Mouse (Mus musculus) stomach, postnatal 0 days (tissue): ENCODE measurements at regions not wholly inside any gene's neighbourhood (a gene's known extent, or its start where the extent isn't known, plus 50 kb on each side); places are given as distances from the start of the nearest gene placed in this dataset.
"Not testable (repeated sequence)": the region's sequence is repeated elsewhere in the genome, so short reads cannot be mapped to it uniquely, and the experiment has no call there.

Source experiments
- ATAC-seq: fragments of 200-750 bp; cut with Nextera tagmentation; 2 replicates; pipeline ENCODE4 v1.8.0; 2017; ENCODE audit not compliant: low FRiP score, low TSS enrichment
- DNase-seq: peaks from one replicate; pipeline ENCODE4 v3.0.0-alpha.2; 2016; ENCODE audit warnings: low spot score
- H3K27ac ChIP-seq: fragments of 300-500 bp; sonication (generic); replicated peaks from 2 replicates; pipeline ENCODE4 v1.5.1; 2014; ENCODE audit warnings: mild to moderate bottlenecking, control low read depth
- H3K27me3 ChIP-seq: fragments of 300-500 bp; sonication (generic); 2 replicates; pipeline ENCODE4 v1.6.1; 2014; ENCODE audit warnings: low read length; ENCODE audit not compliant: control insufficient read depth, insufficient read depth
- H3K36me3 ChIP-seq: fragments of 300-500 bp; sonication (generic); 2 replicates; pipeline ENCODE4 v1.6.1; 2014; ENCODE audit warnings: low read length, mixed read lengths; ENCODE audit not compliant: control insufficient read depth, insufficient read depth
- H3K4me1 ChIP-seq: fragments of 300-500 bp; sonication (generic); replicated peaks from 2 replicates; pipeline ENCODE4 v1.6.1; 2014; ENCODE audit warnings: antibody characterized with exemption; ENCODE audit not compliant: control insufficient read depth, insufficient read depth
- H3K4me2 ChIP-seq: fragments of 300-500 bp; sonication (generic); replicated peaks from 2 replicates; pipeline ENCODE4 v1.6.1; 2014; ENCODE audit warnings: low read depth, mild to moderate bottlenecking, control low read depth, moderate library complexity
- H3K4me3 ChIP-seq: fragments of 300-500 bp; sonication (generic); 2 replicates; pipeline ENCODE4 v1.5.1; 2014; ENCODE audit warnings: low read depth, low read length, control low read depth
- H3K9ac ChIP-seq: fragments of 300-500 bp; sonication (generic); 2 replicates; pipeline ENCODE4 v1.6.1; 2014; ENCODE audit warnings: mild to moderate bottlenecking, low read length, control low read depth, mixed read lengths
- H3K9me3 ChIP-seq: fragments of 300-500 bp; sonication (generic); 2 replicates; pipeline ENCODE4 v1.6.1; 2016; ENCODE audit warnings: low read length; ENCODE audit not compliant: control insufficient read depth
- CTCF ChIP-seq: IDR thresholded peaks from 2 replicates; pipeline ENCODE4 v1.5.1; 2016; ENCODE audit warnings: antibody characterized with exemption, low read depth, mild to moderate bottlenecking, moderate library complexity
- EP300 ChIP-seq: optimal IDR thresholded peaks from 2 replicates; pipeline ENCODE3; 2016; ENCODE audit warnings: antibody characterized with exemption
- WGBS: fragments of 180-500 bp; shearing (Covaris S2); extraction: QIAGEN DNeasy Blood & Tissue Kit; methylation state at CpG from one replicate; pipeline ENCODE4 v1.1.7; 2014; 5-methylcytosine and 5-hydroxymethylcytosine counted together

DNA sequence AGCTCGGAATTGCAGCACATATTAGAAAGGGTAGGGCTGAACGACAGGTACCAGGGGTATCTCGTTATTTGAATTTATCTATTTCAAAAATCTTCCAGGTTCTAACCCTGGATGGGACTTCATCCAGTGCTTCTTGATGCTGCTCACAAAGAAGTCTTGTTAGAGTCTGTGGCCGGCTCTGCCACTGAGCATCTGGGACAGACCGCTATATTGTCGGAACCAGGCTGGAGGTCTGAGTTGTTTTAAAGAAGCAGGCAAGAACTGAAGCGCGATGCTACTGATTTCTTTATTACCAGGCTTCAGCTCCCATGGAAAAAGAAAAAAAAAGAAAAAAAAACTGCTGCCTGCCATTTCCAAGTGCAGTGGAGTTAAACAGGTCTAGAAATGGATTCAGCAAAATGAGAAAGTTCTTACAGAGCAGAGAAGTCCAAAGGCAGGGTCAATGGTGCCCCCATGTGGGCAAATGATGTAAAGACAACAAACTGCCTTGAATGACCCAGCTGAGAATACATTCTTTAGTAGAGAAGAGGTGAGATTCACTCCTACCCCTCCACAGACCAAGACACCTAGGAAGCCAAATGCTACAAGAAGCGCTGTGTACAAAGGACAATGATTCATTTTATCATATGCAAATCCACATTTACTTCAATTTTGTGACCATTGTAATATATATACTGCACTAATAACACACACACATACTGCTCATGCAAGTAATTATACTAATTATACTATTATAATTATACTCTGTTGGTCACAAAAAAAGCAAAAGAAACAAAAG lies 106.2 kb upstream of the Gcfc2 start:
- DNase-seq (peak; percentile 42), ATAC-seq (no peak)
- 72% methylated on average over 9 of the region's 9 CpGs for WGBS
- Histone ChIP-seq H3K4me1 (no peaks in the 10 kb centered on the region), H3K4me3 (no peak overlapping the region), H3K4me2 (no peak overlapping the region), H3K27me3 (no peaks in the 10 kb centered on the region), H3K9ac (no peak overlapping the region), H3K36me3 (no peaks in the 10 kb centered on the region), H3K27ac (no peak overlapping the region), H3K9me3 (no peaks in the 10 kb centered on the region)
- TF ChIP-seq CTCF (peak; percentile 84), EP300 (no peak)

DNA sequence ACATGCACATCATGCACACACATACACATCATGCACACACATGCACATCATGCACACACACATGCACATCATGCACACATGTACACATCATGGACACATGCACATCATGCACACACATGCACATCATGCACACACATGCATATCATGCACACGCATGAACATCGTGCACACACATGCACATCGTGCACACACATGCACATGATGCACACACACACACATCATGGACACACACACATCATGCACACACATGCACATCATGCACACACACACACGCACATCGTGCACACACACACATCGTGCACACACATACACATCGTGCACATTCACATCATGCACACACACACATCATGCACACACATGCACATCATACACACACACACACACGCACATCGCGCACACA lies 104.9 kb upstream of the Gcfc2 start:
- ATAC-seq: no peak
- DNase-seq: no peak
- 94% methylated on average over 10 of the region's 10 CpGs for WGBS
- H3K9me3 ChIP-seq: no peaks in the 10 kb centered on the region
- no peak overlapping the region for H3K27ac ChIP-seq
- H3K4me2 ChIP-seq: no peak overlapping the region
- no peak overlapping the region for H3K4me3 ChIP-seq
- H3K9ac ChIP-seq: no peak overlapping the region
- H3K4me1 ChIP-seq: no peaks in the 10 kb centered on the region
- H3K36me3 ChIP-seq: no peaks in the 10 kb centered on the region
- no peaks in the 10 kb centered on the region for H3K27me3 ChIP-seq
- TF ChIP-seq CTCF (no peak), EP300 (no peak)

DNA sequence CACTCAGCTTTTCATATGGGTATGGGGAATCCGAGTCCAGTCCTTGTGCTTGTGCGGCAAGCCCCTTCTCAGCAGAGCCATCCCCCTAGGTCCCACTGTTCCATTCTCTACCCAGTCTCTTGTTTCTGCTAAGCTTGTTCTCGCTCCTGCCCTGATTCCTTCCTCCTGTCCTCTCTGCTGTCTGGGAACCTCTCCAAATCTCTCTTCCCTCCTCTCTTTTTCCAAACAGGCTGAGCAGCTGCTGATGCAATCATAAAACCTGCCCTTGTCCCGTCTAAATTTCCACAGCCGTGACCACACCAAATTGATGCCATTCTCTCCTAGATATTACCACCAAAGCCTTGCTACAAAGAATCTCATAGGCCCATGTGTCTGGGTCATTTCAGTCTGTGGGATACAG lies 103.4 kb upstream of the Gcfc2 start:
- WGBS: 49% methylated on average over 5 of the region's 5 CpGs
- Histone ChIP-seq H3K9ac (no peak overlapping the region), H3K27ac (no peak overlapping the region), H3K36me3 (no peaks in the 10 kb centered on the region), H3K9me3 (no peaks in the 10 kb centered on the region), H3K4me1 (no peaks in the 10 kb centered on the region), H3K4me2 (no peak overlapping the region), H3K4me3 (no peak overlapping the region), H3K27me3 (no peaks in the 10 kb centered on the region)
- DNase-seq (no peak), ATAC-seq (no peak)
- TF ChIP-seq EP300: no peak
- no peak for TF ChIP-seq CTCF

DNA sequence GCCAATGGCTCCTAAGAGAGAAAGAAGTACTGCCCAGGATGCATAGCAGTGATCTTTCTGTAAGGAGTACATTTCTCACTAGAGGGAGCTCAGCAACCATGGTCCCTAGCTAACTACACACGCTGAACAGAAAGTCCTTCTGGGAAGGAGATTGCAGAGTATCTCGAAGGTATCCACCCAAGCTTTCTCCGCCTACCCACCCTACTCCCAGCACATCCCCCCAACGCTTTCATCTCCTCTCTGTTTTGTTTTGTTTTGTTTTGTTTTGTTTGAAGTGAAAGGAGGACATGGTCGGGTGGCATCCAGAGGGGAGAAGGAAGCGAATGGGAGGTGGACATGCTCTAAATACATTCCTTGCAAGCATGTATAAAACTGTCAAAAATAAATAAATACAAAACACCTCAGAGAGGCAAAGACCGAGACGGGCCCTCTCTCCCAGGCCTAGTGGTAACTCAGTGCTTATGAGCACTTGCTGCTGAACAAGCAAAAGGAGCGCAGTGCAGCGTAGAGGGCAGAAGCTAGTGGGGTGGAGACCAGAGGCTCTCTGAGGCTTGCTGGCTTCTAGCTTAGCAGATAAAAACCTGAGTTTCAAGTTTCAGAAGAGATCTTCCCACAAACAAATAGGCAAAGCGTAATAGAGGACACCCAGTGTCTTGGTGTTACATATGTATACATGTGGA lies 83.9 kb upstream of the Gcfc2 start:
- TF ChIP-seq CTCF (peak; percentile 70), EP300 (no peak)
- DNase-seq: no peak
- ATAC-seq: no peak
- H3K4me1 ChIP-seq: no peaks in the 10 kb centered on the region
- no peaks in the 10 kb centered on the region for H3K27me3 ChIP-seq
- H3K27ac ChIP-seq: no peak overlapping the region
- peak overlapping the region; percentile 36 for H3K4me2 ChIP-seq
- no peak overlapping the region for H3K9ac ChIP-seq
- no peaks in the 10 kb centered on the region for H3K36me3 ChIP-seq
- no peak overlapping the region for H3K4me3 ChIP-seq
- 46% methylated on average over 11 of the region's 11 CpGs for WGBS
- no peaks in the 10 kb centered on the region for H3K9me3 ChIP-seq

DNA sequence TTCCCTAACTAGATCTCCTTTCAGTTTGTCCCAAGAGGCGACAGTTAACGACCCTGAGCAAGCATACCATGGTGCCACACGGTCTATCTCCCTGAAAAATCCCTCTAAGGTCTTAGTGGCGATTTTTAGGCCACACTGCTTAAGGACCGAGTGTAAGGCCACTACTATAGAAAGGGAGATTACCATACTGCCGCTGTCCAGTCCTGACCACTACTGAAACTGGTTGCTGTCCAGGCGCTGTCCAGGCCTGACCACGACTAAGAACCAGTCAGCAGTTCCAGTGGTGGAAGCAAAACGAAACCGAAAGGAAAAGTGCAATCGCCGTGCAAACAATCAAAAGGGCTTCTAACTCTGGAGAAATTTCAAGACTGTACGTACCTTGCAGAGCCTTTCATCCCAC lies 55.3 kb upstream of the Gcfc2 start:
- H3K4me3 ChIP-seq, H3K36me3 ChIP-seq, DNase-seq, H3K9me3 ChIP-seq, ATAC-seq, H3K27me3 ChIP-seq, H3K27ac ChIP-seq, H3K4me1 ChIP-seq, H3K9ac ChIP-seq, H3K4me2 ChIP-seq: not testable (repeated sequence)
- WGBS: 86% methylated on average over 13 of the region's 13 CpGs
